Mouse (Mus musculus): Measurements from ENCODE around the gene Tmem216. TPM values are rescaled to one million over a fixed set of nuclear protein-coding genes. Genes with fewer than 3 reads are reported as not detected.

The Tmem216 gene
- polyA plus RNA-seq, 2 experiments = 51.3 to 55.8 TPM

GRCm38 (mm10) chr19:10510759-10511330, 45.2 kb downstream of the Tmem216 start:
- Histone ChIP-seq H3K27ac (replicated peaks; ENCODE audit: low read depth, low read length) (no peak overlapping the region), H3K36me3 (ENCODE audit: control insufficient read depth, insufficient read depth, low read length) (peaks cover 44% of the 10 kb centered on the region), H3K4me1 (ENCODE audit: control insufficient read depth, insufficient read depth, low read length) (no peaks in the 10 kb centered on the region), H3K27me3 (ENCODE audit: control insufficient read depth, insufficient read depth, low read length) (no peaks in the 10 kb centered on the region), H3K9ac (ENCODE audit: low read depth, low read length, severe bottlenecking) (no peak overlapping the region), H3K4me2 (replicated peaks; ENCODE audit: low read depth, low read length, severe bottlenecking) (no peak overlapping the region), H3K4me3 (replicated peaks; ENCODE audit: low read length) (no peak overlapping the region), H3K9me3 (ENCODE audit: control insufficient read depth, low read length) (no peaks in the 10 kb centered on the region)
- DNase-seq (ENCODE audit: low spot score) (no peak), ATAC-seq (ENCODE audit: low FRiP score, low read depth) (no peak)
- no peak for TF ChIP-seq POLR2A (IDR thresholded peaks at IDR 0.05; ENCODE audit: borderline replicate concordance, extremely low read depth, insufficient read depth, insufficient read length)
- WGBS = 71% methylated on average over 6 of the region's 6 CpGs

GRCm38 (mm10) chr19:10502571-10502970, 53.5 kb downstream of the Tmem216 start:
- Histone ChIP-seq H3K4me1 (ENCODE audit: control insufficient read depth, insufficient read depth, low read length) (no peaks in the 10 kb centered on the region), H3K36me3 (ENCODE audit: control insufficient read depth, insufficient read depth, low read length) (peaks cover 47% of the 10 kb centered on the region), H3K9me3 (ENCODE audit: control insufficient read depth, low read length) (no peaks in the 10 kb centered on the region), H3K9ac (ENCODE audit: low read depth, low read length, severe bottlenecking) (no peak overlapping the region), H3K4me2 (replicated peaks; ENCODE audit: low read depth, low read length, severe bottlenecking) (no peak overlapping the region), H3K27me3 (ENCODE audit: control insufficient read depth, insufficient read depth, low read length) (no peaks in the 10 kb centered on the region), H3K27ac (replicated peaks; ENCODE audit: low read depth, low read length) (no peak overlapping the region), H3K4me3 (replicated peaks; ENCODE audit: low read length) (no peak overlapping the region)
- ATAC-seq (ENCODE audit: low FRiP score, low read depth) (no peak), DNase-seq (ENCODE audit: low spot score) (peak; percentile 21)
- TF ChIP-seq POLR2A (IDR thresholded peaks at IDR 0.05; ENCODE audit: borderline replicate concordance, extremely low read depth, insufficient read depth, insufficient read length) = no peak
- 14% methylated on average over 4 of the region's 4 CpGs for WGBS

- DNase-seq (ENCODE audit: low spot score) = no peak
- H3K4me3 ChIP-seq (replicated peaks; ENCODE audit: low read length) = no peak overlapping the region
- no peak overlapping the region for H3K27ac ChIP-seq (replicated peaks; ENCODE audit: low read depth, low read length)
- WGBS = 92% methylated on average over 8 of the region's 8 CpGs
- no peak for ATAC-seq (ENCODE audit: low FRiP score, low read depth)
- no peak overlapping the region for H3K4me2 ChIP-seq (replicated peaks; ENCODE audit: low read depth, low read length, severe bottlenecking)
- no peaks in the 10 kb centered on the region for H3K27me3 ChIP-seq (ENCODE audit: control insufficient read depth, insufficient read depth, low read length)
- no peaks in the 10 kb centered on the region for H3K4me1 ChIP-seq (ENCODE audit: control insufficient read depth, insufficient read depth, low read length)
- no peak overlapping the region for H3K9ac ChIP-seq (ENCODE audit: low read depth, low read length, severe bottlenecking)
- no peak for TF ChIP-seq POLR2A (IDR thresholded peaks at IDR 0.05; ENCODE audit: borderline replicate concordance, extremely low read depth, insufficient read depth, insufficient read length)
- H3K9me3 ChIP-seq (ENCODE audit: control insufficient read depth, low read length) = no peaks in the 10 kb centered on the region
- H3K36me3 ChIP-seq (ENCODE audit: control insufficient read depth, insufficient read depth, low read length) = peaks cover 40% of the 10 kb centered on the region
Measured at GRCm38 (mm10) chr19:10500581-10500980, 55.5 kb downstream of the Tmem216 start.

- Histone ChIP-seq H3K36me3 (ENCODE audit: control insufficient read depth, insufficient read depth, low read length) (peaks cover 25% of the 10 kb centered on the region), H3K4me2 (replicated peaks; ENCODE audit: low read depth, low read length, severe bottlenecking) (no peak overlapping the region), H3K4me3 (replicated peaks; ENCODE audit: low read length) (no peak overlapping the region), H3K27ac (replicated peaks; ENCODE audit: low read depth, low read length) (no peak overlapping the region), H3K9ac (ENCODE audit: low read depth, low read length, severe bottlenecking) (no peak overlapping the region), H3K9me3 (ENCODE audit: control insufficient read depth, low read length) (no peaks in the 10 kb centered on the region), H3K4me1 (ENCODE audit: control insufficient read depth, insufficient read depth, low read length) (no peaks in the 10 kb centered on the region), H3K27me3 (ENCODE audit: control insufficient read depth, insufficient read depth, low read length) (no peaks in the 10 kb centered on the region)
- TF ChIP-seq POLR2A (IDR thresholded peaks at IDR 0.05; ENCODE audit: borderline replicate concordance, extremely low read depth, insufficient read depth, insufficient read length) = no peak
- DNase-seq (ENCODE audit: low spot score) (no peak), ATAC-seq (ENCODE audit: low FRiP score, low read depth) (no peak)
- WGBS = 57% methylated on average over 8 of the region's 8 CpGs
Measured at GRCm38 (mm10) chr19:10497512-10498160, 58.4 kb downstream of the Tmem216 start.

GRCm38 (mm10) chr19:10496976-10497375, 59.1 kb downstream of the Tmem216 start:
- no peaks in the 10 kb centered on the region for H3K27me3 ChIP-seq (ENCODE audit: control insufficient read depth, insufficient read depth, low read length)
- H3K9me3 ChIP-seq (ENCODE audit: control insufficient read depth, low read length) = no peaks in the 10 kb centered on the region
- DNase-seq (ENCODE audit: low spot score) (no peak), ATAC-seq (ENCODE audit: low FRiP score, low read depth) (no peak)
- no peaks in the 10 kb centered on the region for H3K4me1 ChIP-seq (ENCODE audit: control insufficient read depth, insufficient read depth, low read length)
- WGBS = 59% methylated on average over 2 of the region's 2 CpGs
- H3K4me2 ChIP-seq (replicated peaks; ENCODE audit: low read depth, low read length, severe bottlenecking) = no peak overlapping the region
- no peak overlapping the region for H3K27ac ChIP-seq (replicated peaks; ENCODE audit: low read depth, low read length)
- no peak for TF ChIP-seq POLR2A (IDR thresholded peaks at IDR 0.05; ENCODE audit: borderline replicate concordance, extremely low read depth, insufficient read depth, insufficient read length)
- H3K4me3 ChIP-seq (replicated peaks; ENCODE audit: low read length) = no peak overlapping the region
- peaks cover 24% of the 10 kb centered on the region for H3K36me3 ChIP-seq (ENCODE audit: control insufficient read depth, insufficient read depth, low read length)
- no peak overlapping the region for H3K9ac ChIP-seq (ENCODE audit: low read depth, low read length, severe bottlenecking)

Measured in limb, embryonic 14.5 days (tissue).